Mouse (Mus musculus) MEL-GATA-1-ER (cell line): ENCODE measurements around the gene Adat1.
A peak's percentile ranks its signal among the peaks of the same experiment; 100 is the strongest.

Experiments used
- DNase-seq: peaks from one replicate; pipeline ENCODE4 v3.0.0-alpha.2; 2012; ENCODE audit warnings: low read depth; ENCODE audit errors: extremely low read depth

Adat1 gene

DNA sequence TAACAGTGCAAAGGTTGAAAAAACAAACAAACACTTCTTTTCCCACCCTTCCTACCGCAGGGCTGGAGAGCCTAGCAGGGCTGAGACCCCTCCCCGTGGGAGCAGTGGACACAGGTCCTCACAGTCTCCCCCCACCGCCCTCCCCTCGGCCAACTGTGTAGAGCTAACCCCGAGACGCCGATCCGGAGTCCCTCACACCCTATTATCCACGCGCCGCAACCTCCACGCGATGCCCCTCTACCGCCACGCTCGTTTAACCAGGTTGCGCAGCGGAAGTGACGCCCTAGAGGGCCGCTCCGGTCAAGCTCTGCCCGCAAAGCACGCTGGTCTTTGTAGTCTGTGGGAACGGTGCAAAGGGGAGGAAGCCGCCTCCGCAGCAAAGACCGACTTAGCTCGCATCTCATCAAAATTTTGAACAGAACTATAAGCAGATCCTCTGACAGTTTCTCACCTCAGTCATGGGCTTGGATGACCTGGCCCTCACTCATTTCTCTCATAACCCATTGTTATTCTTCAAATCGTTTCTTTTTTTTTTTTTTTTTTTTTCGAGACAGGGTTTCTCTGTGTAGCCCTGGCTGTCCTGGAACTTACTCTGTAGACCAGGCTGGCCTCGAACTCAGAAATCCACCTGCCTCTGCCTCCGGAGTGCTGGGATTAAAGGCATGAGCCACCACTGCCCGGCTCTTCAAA is at the start of gene Adat1:
TSS of gene Adat1 (minus strand) at position 290 of the 690 bp plus-strand sequence.
- DNase-seq, result peak; percentile 77

DNA sequence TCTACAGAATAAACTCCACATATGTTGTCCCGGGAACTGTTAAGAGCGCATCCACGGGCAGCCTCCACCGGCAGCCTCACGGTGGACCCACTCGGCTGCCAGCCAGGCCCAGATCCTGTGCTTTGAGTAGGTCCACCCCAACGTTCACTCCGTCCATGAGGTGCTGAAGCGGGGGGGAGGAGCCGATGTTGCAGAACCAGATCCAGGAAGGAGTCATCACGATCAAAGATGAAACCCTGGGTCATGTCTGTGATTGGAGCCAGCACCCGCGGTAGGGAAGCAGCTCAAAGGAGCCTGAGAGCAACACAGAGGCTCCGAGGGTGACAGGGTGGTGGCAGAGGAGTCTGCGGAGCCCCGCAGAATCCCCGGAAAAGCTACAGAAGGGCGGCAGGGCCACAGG is 45.4 kb upstream of the Adat1 start:
- DNase-seq, result no peak

DNA sequence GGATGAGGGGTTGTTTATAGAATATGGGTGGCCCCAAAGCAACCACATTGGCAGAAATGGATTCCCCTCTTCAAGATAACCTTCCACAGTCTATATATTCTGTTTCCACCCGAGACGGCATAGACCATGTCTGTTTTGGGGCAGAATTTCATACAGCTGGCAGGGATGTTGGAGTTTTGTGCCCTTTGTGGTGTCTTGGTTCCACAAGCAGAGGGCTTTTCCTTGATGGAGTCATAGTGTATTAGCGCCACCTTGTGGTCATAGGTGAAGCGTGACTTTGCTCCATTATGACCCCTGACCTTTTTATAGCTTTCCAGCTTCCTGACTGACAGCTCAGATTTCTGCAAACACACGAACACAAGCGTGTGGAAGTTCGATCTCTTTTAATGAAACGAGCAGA is 42.5 kb upstream of the Adat1 start:
- DNase-seq, result peak; percentile 55

DNA sequence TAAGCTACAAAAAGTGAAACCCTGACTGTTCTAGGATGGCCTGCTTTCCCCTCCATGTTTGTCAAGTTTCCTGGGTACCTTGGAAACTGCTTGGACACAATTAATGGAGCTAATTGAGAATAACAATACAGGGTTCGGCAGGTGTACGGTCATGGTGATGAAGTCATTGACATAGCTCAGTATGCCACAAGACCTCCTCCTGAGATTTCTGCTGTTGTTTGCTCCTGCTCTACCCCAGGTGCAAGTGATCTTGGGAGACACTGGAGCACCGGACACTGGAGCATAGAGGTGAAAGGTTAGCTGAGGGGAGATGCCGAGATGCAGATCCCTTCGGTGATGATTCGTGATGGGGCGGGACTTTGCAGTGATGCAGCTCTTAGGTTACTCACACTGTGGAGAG is 41.0 kb upstream of the Adat1 start:
- no peak for DNase-seq

DNA sequence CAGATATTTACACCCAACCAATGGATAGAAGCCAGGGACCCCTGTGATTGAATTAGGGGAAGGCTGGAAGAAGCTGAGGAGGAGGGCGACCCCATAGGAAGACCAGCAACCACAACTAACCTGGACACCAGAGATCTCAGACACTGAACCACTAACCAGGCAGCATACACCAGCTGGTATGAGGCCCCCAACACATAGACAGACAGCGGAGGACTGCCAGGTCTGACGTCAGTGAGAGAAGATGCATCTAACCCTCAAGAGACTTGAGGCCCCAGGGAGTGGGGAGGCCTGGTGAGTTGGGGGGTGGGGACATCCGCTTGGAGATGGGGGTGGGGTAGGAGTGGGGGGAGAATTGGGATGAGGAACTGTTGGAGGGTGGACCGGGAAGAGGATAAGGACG is 38.6 kb upstream of the Adat1 start:
- no peak for DNase-seq

DNA sequence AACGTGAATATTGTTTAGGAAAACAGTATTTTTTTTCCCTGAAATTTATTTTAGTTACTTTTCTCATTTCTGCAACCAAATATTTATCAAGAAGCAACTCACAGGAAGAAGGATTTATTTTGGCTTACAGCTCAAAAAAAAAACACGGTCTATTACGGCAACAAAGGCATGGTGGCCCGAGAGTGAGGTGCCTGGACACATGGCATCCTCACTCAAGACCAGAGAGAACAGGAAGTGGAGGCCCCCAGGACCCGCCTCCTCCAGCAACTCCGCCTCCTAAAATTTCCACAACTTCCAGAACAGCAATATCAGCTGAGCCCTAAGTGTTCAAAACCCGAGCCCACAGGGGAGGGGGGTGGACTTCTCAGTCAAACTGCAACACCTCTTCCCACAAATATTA is 37.4 kb upstream of the Adat1 start:
- no peak for DNase-seq

DNA sequence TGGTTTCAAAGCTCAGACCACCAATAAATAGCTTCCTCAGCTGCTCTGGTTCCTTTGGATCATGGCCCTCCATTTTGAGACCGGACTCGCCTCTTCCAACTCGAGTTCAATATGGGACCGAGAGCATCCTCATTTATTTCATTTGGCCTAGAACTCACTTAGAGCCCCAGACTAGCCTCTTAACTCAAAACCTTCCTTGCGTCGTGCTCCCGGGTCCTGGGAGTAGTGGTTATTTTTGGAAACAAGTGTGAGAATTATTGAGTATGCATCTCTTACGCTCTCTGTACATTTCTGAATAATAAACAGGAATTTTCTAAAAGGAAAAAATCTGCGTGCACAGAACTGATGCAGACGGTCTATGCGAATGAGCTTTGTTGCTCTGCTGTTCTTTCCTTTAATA is 22.8 kb upstream of the Adat1 start, which contains the start of gene Gm6793:
TSS of gene Gm6793 (minus strand) at position 101 of the 400 bp plus-strand sequence.
- DNase-seq, result no peak

DNA sequence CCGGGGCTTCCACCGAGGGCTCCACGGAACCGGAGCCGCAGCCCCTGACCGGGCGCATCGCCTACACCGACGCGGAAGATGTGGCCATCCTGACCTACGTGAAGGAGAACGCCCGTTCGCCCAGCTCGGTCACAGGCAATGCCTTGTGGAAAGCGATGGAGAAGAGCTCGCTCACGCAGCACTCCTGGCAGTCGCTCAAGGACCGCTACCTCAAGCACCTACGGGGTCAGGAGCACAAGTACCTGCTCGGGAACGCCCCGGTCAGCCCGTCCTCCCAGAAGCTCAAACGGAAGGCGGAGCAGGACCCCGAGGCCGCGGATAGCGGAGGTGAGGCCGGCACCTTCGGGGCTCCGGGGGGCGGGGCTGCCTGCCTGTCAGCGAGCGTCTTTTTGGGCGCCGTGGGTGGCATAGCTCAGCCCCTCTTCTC is 19.7 kb upstream of the Adat1 start:
- DNase-seq, result no peak

DNA sequence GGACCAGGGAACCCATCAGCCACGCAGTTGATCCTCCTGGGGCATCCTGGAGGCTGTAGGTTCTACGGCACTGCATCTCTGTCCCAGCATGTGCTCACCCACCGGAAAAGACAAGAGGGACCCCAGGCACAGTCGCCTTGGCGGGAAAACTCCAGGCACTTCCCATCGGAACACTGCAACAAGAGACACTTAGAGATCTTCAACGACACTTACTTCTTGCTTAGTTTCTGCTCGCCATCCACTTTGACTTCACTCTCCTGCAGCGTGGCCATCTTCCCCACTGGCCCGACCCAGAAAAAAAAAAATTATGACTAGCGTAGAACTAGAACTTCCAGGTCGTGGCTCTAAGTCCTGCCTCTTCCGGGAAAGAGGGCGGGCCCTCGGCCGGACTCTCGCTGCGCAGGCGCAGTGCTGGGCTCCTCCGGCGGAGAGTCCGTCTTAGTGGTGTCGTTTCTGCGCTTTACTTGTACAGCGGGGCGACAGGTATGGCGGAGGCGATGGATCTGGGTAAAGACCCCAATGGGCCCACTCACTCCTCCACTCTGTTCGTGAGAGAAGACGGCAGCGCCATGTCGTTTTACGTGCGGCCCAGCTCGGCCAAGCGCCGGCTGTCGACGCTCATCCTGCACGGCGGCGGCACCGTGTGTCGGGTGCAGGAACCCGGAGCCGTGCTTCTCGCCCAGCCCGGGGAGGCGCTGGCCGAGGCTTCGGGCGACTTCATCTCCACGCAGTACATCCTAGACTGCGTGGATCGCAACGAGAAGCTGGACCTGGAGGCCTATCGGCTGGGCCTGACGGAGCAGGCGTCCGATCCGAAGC is 19.1 kb upstream of the Adat1 start, which contains the start of the genes Kars and Terf2ip:
TSS of gene Kars (minus strand) at position 327 of the 819 bp plus-strand sequence.
TSS of gene Terf2ip (plus strand) at position 402 of the 819 bp plus-strand sequence.
- peak; percentile 83 for DNase-seq

DNA sequence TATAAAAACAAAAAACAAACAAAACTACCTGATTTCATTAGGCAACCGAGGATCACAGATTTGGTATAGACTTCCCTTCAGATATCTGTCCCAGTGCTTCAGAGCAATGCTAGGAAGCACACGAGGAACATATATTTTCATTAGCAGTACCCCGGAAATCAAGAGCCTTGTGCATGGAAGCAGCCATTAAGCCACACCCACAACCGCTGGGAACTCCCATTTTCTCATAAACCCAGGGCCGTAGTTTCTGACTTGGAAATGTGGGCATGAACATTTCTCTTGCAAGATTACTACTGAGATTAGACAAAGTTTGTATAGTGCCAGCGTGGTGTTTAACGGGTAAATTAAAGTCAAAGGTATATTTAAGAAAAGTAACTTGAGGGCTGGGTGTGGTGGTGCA is 17.5 kb upstream of the Adat1 start:
- no peak for DNase-seq

DNA sequence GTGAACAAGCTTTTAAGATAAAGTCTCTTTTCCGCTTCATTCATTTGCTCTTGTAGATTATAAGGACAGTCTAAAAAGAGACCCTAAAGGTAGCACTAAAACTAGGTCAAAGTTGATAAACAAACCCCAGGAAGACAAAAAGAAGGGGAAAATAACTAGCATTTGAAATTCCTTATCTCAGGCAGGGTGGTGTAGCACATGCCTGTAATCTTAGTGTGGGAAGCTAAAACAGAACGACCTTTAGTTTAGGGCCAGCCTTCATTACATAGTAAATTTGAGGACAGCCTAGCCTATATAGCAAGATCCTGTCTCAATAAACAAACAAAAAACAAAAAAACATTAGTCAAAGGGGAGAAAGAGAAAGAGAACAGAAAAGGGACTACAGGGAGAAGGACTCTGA is 15.6 kb upstream of the Adat1 start:
- no peak for DNase-seq

DNA sequence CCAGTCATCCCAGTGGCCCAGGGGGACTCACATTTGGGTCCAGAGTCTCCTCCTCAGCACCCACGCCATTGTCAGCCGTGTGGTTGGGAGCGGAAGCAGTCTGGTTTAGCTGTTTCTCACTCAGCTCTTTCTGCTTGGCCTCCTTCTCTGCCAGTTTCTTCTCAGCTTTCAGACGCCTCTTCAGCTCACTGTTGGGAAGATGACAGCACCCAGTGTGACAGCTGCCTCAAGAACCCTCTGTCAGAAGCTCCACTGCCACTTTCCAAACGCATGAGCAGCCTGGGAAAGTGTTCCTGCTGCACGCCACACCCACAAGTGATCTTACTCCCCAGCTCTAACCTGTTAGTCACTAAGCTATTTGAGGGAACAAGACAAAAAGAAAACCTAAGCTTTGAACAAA is 13.5 kb upstream of the Adat1 start:
- DNase-seq, result no peak

DNA sequence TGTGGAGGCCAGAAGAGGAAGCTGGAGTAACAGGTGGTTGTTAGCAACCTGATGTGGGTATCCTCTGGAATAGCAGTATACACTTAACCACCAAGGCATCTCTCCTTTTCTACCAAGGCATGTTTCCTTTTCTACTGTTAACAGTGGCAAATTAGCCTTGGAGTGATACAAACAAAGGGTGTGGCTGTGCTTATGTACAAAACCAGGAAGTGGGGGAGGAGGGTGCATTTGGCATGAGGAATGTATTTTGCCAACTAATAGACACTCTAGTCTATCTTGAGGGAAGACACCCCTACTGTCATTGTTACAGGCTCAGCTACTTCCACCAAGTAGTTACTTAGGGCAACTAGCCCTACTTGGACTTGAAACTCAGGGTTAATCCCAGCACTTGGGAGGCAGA is 12.7 kb upstream of the Adat1 start:
- DNase-seq, result no peak

DNA sequence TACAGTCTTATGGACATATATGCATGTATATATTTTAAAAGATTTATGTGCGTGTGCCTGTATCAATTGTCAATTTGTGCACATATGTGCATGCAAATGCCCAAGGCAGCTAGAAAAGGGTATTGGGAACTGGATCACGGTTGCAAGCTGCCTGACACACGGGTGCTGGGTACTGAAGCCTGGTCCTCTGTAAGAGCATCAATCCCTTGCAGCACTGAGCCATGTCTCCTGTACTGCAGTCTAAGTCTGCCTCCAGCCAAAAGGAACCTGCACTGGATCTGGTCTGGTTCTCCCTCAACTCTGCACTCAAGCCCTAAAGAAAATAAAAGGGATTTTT is 569 bp upstream of the Adat1 start:
- DNase-seq, result no peak

DNA sequence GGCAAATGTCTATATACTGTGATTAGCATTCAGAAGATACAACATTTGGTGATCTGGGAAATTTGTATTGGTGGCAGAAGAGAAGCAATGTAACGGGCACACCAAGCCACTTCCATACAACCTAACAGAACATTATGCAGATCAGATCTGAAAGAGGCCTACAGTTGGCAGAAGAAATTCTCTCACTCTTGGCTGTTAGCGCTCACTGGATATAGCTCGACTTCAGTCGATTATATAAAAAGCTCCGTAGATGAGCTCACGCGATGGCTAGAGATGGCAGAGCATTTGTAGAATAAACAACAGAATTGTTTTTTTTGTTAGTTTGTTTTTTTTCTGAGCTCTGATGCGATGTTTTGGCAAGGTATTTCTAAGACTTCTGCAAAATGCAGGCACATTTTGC is 824 bp downstream of the Adat1 start:
- DNase-seq, result no peak

DNA sequence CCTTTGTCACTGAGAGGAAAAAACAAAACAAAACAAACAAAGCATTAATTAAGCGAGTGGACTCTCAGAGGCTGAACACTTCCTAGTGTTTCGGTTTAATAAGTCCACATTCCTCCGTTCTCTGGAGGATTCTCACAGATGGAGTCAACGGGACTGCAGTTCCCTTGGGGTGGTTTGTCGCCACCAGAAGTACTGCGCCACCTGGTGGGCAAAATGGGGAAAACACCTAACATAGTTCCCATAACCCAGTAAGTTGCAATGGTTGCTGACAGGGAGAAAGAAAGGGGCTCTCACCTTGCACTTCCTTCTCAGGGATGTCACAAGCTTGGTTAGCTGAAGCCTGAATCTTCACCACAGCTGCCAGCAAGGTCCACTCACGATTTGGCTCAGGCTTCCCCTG is 2.2 kb downstream of the Adat1 start:
- DNase-seq, result peak; percentile 72

DNA sequence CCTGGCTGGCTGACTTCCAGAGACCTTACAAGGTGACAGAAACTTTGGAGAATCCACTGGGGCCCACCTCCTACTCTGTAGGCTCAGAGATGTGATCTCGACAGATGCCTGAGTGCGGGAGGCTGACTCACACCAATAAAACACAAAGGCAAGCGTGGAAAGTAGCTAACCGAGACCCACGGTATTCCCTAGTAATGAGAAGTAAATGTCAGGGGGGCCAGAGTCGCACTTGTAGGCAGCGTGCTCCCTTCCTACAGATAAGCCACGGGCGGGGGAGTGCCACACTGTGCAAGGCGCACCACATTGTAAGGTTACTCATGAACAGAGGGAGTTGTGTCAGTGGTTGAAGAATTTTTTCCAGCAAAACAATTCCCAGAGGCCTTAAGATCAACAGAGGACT is 7.6 kb downstream of the Adat1 start:
- no peak for DNase-seq

DNA sequence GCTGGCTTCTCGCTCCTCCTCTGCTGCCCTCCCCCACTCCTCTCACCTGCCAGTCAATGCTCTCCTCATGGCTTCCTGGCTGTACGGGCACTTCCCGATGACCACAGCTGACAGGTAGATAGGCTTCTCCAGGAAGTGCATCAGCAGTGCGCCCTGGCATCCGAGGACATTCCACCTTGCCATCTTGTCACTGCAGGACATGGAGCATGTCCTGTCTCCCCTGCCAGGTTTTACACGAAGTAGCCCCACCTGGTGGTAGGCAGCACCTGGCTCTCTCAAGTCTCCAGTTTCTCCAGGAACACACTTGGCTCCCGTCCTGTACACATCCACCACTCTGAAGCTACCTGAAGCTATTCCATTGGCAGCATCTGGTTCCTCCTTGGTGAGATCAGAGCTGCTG is 10.0 kb downstream of the Adat1 start:
- no peak for DNase-seq

DNA sequence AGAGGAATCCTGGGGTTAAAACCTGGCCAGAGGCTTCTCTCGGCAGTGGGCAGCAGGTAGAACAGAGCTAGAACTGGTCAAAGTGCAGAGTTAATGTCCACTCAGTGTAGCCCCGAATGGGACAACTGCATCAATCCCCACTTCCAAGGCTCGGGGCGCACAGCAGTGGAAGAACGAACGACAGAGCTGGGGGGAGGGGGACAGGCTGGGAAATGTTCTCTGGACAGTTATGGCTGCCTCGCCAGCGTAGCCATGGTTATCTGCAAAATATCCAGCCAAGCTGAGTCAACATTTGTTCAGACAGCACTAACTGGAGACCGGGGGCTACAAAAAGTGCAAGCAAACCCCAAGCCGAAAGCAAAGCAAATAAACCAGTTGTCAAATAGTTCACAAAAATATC is 14.0 kb downstream of the Adat1 start:
- no peak for DNase-seq

DNA sequence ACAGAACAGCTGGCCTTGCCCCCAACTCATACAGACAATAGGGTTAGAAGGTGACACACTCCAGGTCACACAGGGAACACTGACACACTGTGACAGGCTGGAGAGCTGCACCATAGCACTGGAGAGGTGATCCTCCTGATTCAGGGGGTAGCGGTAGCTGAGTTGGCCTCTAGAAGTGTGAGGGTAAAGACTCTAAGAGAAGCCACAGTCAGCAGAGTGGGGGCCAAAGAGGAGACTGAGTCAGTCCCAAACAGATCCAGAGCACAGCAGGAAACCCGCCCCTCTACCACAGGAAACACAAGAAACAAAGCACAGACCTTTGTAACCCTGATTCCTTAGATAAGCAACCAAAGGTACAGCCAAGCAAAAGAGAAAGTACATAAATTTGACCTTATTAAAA is 15.8 kb downstream of the Adat1 start:
- DNase-seq, result no peak

DNA sequence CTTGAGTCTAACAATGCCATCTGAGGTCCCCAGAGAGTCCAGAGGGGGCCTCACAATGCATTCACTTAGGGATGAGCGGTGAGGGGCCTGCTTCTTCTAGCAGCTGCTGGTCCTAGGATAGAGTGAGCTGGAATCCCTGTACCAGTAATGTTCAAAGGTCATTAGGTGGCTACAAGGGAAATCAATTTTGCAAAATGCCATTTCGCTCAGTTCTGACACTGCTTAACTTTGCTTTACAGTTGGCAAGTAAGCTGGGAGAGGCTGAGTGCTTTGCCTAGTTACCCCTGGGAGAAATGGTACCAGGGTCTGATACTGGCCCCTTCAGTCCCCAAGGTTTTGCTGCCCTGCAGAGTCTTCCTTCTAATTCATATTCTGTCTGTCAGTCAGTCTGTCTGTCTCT is 16.4 kb downstream of the Adat1 start:
- DNase-seq, result no peak

DNA sequence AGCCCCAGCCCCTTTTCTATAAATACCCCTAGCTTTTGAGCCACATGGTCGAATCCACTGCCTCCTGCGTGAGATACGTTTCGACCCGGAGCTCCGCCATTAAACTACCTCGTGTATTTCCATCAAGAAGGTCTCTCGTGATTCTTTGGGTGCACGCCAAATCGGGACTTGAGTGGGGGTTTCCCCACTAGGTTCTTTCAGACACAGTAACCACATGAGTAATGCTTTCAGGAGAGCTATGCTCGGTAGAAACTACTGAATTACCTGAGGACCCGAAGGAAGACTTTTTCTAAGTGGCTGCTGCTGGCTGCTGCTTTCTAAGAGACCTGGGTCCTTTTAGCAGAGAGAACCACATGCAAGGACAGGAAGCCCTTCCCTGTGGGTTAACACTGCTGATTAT is 18.0 kb downstream of the Adat1 start:
- DNase-seq, result no peak

DNA sequence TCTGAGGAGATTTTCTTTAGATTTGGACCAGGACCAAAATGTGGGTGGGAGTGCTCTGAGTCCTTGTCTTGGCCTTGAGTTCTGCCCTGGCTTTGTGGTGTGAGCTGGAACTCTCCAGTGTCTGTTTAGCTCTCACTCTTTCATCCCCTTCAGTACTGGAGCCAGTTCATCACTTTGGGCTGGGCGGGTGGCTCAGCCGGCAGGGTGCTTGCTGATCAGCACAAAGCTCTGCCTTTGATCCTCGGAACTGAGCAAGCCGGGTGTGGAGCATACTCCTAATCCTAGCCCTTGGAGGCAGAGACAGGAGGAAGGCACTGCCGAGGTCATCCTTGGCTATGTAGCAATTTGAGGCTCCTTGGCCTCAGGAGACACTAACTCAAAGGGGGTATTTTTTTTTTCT is 23.1 kb downstream of the Adat1 start:
- DNase-seq, result no peak
